Mouse (Mus musculus): Measurements from ENCODE around the gene Vmn2r82.
"Not testable (repeated sequence)": the region's sequence is repeated elsewhere in the genome, so short reads cannot be mapped to it uniquely, and the experiment has no call there.

- TF ChIP-seq CTCF, POLR2A (IDR thresholded peaks at IDR 0.05; ENCODE audit: insufficient read depth, low read depth, low read length): not testable (repeated sequence)
These were observed at the start of gene Vmn2r82 for GRCm38 (mm10) chr10:79356220-79356619.
